Comparison of ENCODE assay signal across 13 mouse cellular contexts in genomic region chr7:82425374-82425773, GRCm38 (mm10).
A peak's percentile ranks its signal among the peaks of the same experiment; 100 is the strongest.
DNase-seq lines count a peak whose midpoint lies in the region; ATAC-seq lines count a peak whose summit lies in the region.
"Had no signal": no experiment of that assay in that cellular context is flagged by ENCODE, and none has a peak within 500 bp of the region (broad histone marks: within the 10 kb centered on the region; RNA-seq: fewer than 3 reads in every experiment).

No protein-coding gene starts in this region.

- H3K27me3 ChIP-seq in embryonic facial prominence, embryonic 11.5 days (ENCODE audit: control insufficient read depth, insufficient read depth, low read length) = no peaks in the 10 kb centered on the region
- H3K27me3 ChIP-seq in embryonic facial prominence, embryonic 10.5 days (replicated peaks; ENCODE audit: low read depth, poor library complexity, severe bottlenecking) = no peaks in the 10 kb centered on the region
- H3K27me3 ChIP-seq in intestine, embryonic 16.5 days (replicated peaks; ENCODE audit: control insufficient read depth, insufficient read depth, low read length) = no peaks in the 10 kb centered on the region
- no peaks in the 10 kb centered on the region for H3K27me3 ChIP-seq in intestine, embryonic 15.5 days (replicated peaks)

- H3K4me3 ChIP-seq in embryonic facial prominence, embryonic 11.5 days (ENCODE audit: low read depth, low read length) = no peak overlapping the region
- H3K4me3 ChIP-seq in embryonic facial prominence, embryonic 10.5 days = no peak overlapping the region
- H3K4me3 ChIP-seq in intestine, embryonic 16.5 days (ENCODE audit: low read length) = no peak overlapping the region
- H3K4me3 ChIP-seq in intestine, embryonic 15.5 days (replicated peaks) = no peak overlapping the region
- H3K4me3 ChIP-seq: erythroblast, embryonic 14.5 days; hindbrain, embryonic 10.5 days had no signal

- peak; percentile 52 for DNase-seq in embryonic facial prominence, embryonic 11.5 days (ENCODE audit: low spot score)
- no peak for DNase-seq in embryonic facial prominence, embryonic 10.5 days (ENCODE audit: low spot score)
- DNase-seq in Muller cell, postnatal 12 days (ENCODE audit: inconsistent ontology term) = peak; percentile 28
- DNase-seq in heart, postnatal 10 days = peak; percentile 27
- DNase-seq in urinary bladder, postnatal 25 days (ENCODE audit: low spot score) = no peak
- no peak for DNase-seq in testis, postnatal 10 days (ENCODE audit: low spot score)
- DNase-seq: cerebellum, adult 9-10 months; lung, postnatal 10 days; thymus, postnatal 4 days had no signal

- 46% methylated on average over 11 of the region's 11 CpGs for WGBS in embryonic facial prominence, embryonic 11.5 days
- WGBS in embryonic facial prominence, embryonic 10.5 days = 68% methylated on average over 11 of the region's 11 CpGs
- 39% methylated on average over 11 of the region's 11 CpGs for WGBS in intestine, embryonic 16.5 days
- 38% methylated on average over 11 of the region's 11 CpGs for WGBS in intestine, embryonic 15.5 days

- H3K36me3 ChIP-seq in embryonic facial prominence, embryonic 11.5 days (replicated peaks; ENCODE audit: control insufficient read depth, insufficient read depth, low read depth, low read length) = no peaks in the 10 kb centered on the region
- no peaks in the 10 kb centered on the region for H3K36me3 ChIP-seq in embryonic facial prominence, embryonic 10.5 days (replicated peaks)
- H3K36me3 ChIP-seq in intestine, embryonic 16.5 days (ENCODE audit: control insufficient read depth, insufficient read depth, low read length) = no peaks in the 10 kb centered on the region
- H3K36me3 ChIP-seq in intestine, embryonic 15.5 days = no peaks in the 10 kb centered on the region
- H3K36me3 ChIP-seq: hindbrain, embryonic 10.5 days had no signal

- intact Hi-C loops in heart, postnatal 10 days (cut with DNase I) = loop anchor here (5.0 kb wide), 1 partner anchor 88 kb away; the partner anchor contains the start of gene Adamtsl3

- H3K27ac ChIP-seq in embryonic facial prominence, embryonic 11.5 days (replicated peaks; ENCODE audit: low read depth, low read length) = no peak overlapping the region
- H3K27ac ChIP-seq in embryonic facial prominence, embryonic 10.5 days (replicated peaks) = no peak overlapping the region
- no peak overlapping the region for H3K27ac ChIP-seq in intestine, embryonic 16.5 days (ENCODE audit: low read length)
- no peak overlapping the region for H3K27ac ChIP-seq in intestine, embryonic 15.5 days
- H3K27ac ChIP-seq: hindbrain, embryonic 10.5 days had no signal

- no peak for ATAC-seq in embryonic facial prominence, embryonic 11.5 days (replicated peaks; ENCODE audit: insufficient number of reproducible peaks, low FRiP score, low TSS enrichment, low read depth)
- no peak for ATAC-seq in intestine, embryonic 16.5 days
- no peak for ATAC-seq in intestine, embryonic 15.5 days

- no peak overlapping the region for H3K4me2 ChIP-seq in embryonic facial prominence, embryonic 11.5 days (ENCODE audit: low read depth, low read length)
- 0 out of 2 replicates have a peak overlapping the region, but pooled peaks have one; percentile 7 for H3K4me2 ChIP-seq in intestine, embryonic 16.5 days (ENCODE audit: low read depth, low read length)
- H3K4me2 ChIP-seq in intestine, embryonic 15.5 days (replicated peaks) = no peak overlapping the region; the same call in 1 of the 2 replicates

- H3K9ac ChIP-seq in embryonic facial prominence, embryonic 11.5 days (replicated peaks; ENCODE audit: low read length) = no peak overlapping the region
- no peak overlapping the region for H3K9ac ChIP-seq in intestine, embryonic 16.5 days (ENCODE audit: low read depth, low read length)
- no peak overlapping the region for H3K9ac ChIP-seq in intestine, embryonic 15.5 days

- no peaks in the 10 kb centered on the region for H3K9me3 ChIP-seq in embryonic facial prominence, embryonic 11.5 days (replicated peaks; ENCODE audit: control insufficient read depth, low read length)
- H3K9me3 ChIP-seq in embryonic facial prominence, embryonic 10.5 days = no peaks in the 10 kb centered on the region
- no peaks in the 10 kb centered on the region for H3K9me3 ChIP-seq in intestine, embryonic 16.5 days (ENCODE audit: control insufficient read depth, low read length)
- H3K9me3 ChIP-seq in intestine, embryonic 15.5 days = no peaks in the 10 kb centered on the region
- H3K9me3 ChIP-seq: hindbrain, embryonic 10.5 days had no signal

- H3K4me1 ChIP-seq in embryonic facial prominence, embryonic 11.5 days (ENCODE audit: control insufficient read depth, insufficient read depth, low read length) = no peaks in the 10 kb centered on the region
- H3K4me1 ChIP-seq in embryonic facial prominence, embryonic 10.5 days = 0 out of 2 replicates have a peak, but pooled peaks cover 3% of the 10 kb centered on the region
- no peaks in the 10 kb centered on the region for H3K4me1 ChIP-seq in intestine, embryonic 16.5 days (ENCODE audit: control insufficient read depth, insufficient read depth, low read length)
- H3K4me1 ChIP-seq in intestine, embryonic 15.5 days (replicated peaks) = no peaks in the 10 kb centered on the region
- H3K4me1 ChIP-seq: hindbrain, embryonic 10.5 days had no signal

Comparison
In these comparisons a context has a peak if more than half of its experiments do, and no peak if none do; other contexts are left out.
1. DNase-seq: peak in embryonic facial prominence, embryonic 11.5 days (single experiment), Muller cell, postnatal 12 days (single experiment) and heart, postnatal 10 days (2 of 2); none in embryonic facial prominence, embryonic 10.5 days (single experiment), urinary bladder, postnatal 25 days (single experiment) and testis, postnatal 10 days (single experiment).